Mouse (Mus musculus) embryonic facial prominence, embryonic 15.5 days (tissue): ENCODE data around the gene Heyl. TPM values are rescaled to one million over a fixed set of nuclear protein-coding genes. Genes with fewer than 3 reads are reported as not detected.
A peak's percentile ranks its signal among the peaks of the same experiment; 100 is the strongest.

Source experiments
- ATAC-seq: fragments of 200-750 bp; cut with Nextera tagmentation; 2 replicates; pipeline ENCODE4 v1.8.0; 2017; ENCODE audit warnings: low read depth, moderate TSS enrichment; ENCODE audit not compliant: insufficient number of reproducible peaks, low FRiP score, low TSS enrichment
- H3K27ac ChIP-seq: fragments of 300-500 bp; sonication (generic); replicated peaks from 2 replicates; pipeline ENCODE4 v1.5.1; 2015; ENCODE audit warnings: mild to moderate bottlenecking, inconsistent platforms
- H3K27me3 ChIP-seq: fragments of 300-500 bp; sonication (generic); 2 replicates; pipeline ENCODE4 v1.6.1; 2015; ENCODE audit warnings: inconsistent platforms
- H3K36me3 ChIP-seq: fragments of 300-500 bp; sonication (generic); 2 replicates; pipeline ENCODE4 v1.6.1; 2015; ENCODE audit warnings: mild to moderate bottlenecking, inconsistent platforms
- H3K4me1 ChIP-seq: fragments of 300-500 bp; sonication (generic); 2 replicates; pipeline ENCODE4 v1.6.1; 2015; ENCODE audit warnings: inconsistent platforms
- H3K4me2 ChIP-seq: fragments of 300-500 bp; sonication (generic); replicated peaks from 2 replicates; pipeline ENCODE4 v1.6.1; 2015; ENCODE audit warnings: mild to moderate bottlenecking, inconsistent platforms
- H3K4me3 ChIP-seq: fragments of 300-500 bp; sonication (generic); replicated peaks from 2 replicates; pipeline ENCODE4 v1.5.1; 2015; ENCODE audit warnings: mild to moderate bottlenecking, inconsistent platforms
- H3K9ac ChIP-seq: fragments of 300-500 bp; sonication (generic); 2 replicates; pipeline ENCODE4 v1.6.1; 2015; ENCODE audit warnings: inconsistent platforms
- H3K9me3 ChIP-seq: fragments of 300-500 bp; sonication (generic); replicated peaks from 2 replicates; pipeline ENCODE4 v1.6.1; 2016; ENCODE audit warnings: inconsistent platforms
- WGBS: fragments of 180-500 bp; shearing (Covaris S2); methylation state at CpG from one replicate; pipeline ENCODE4 v1.1.7; 2015; 5-methylcytosine and 5-hydroxymethylcytosine counted together
- polyA plus RNA-seq: library from polyadenylated mRNA; unstranded; fragments of >200 nt; fragmentation: Nextera tagmentation; extraction: Ambion mirVana; gene quantifications from 2 replicates; pipeline ENCODE4 v1.2.1, GENCODE M21; 2015

Heyl gene
- polyA plus RNA-seq, 1 experiment from 2014 or later, result 15.6 TPM

GRCm38 (mm10) chr4:123212330-123212729 is 21.0 kb upstream of the Heyl start:
- WGBS, result 43% methylated on average over 2 of the region's 2 CpGs
- H3K4me3 ChIP-seq, result no peak overlapping the region
- no peaks in the 10 kb centered on the region; the same call in 1 of the 2 replicates for H3K27me3 ChIP-seq
- H3K4me2 ChIP-seq, result no peak overlapping the region
- no peak overlapping the region for H3K27ac ChIP-seq
- H3K36me3 ChIP-seq, result no peaks in the 10 kb centered on the region
- H3K4me1 ChIP-seq, result no peaks in the 10 kb centered on the region
- no peaks in the 10 kb centered on the region for H3K9me3 ChIP-seq
- H3K9ac ChIP-seq, result no peak overlapping the region
- no peak for ATAC-seq

GRCm38 (mm10) chr4:123213975-123214374 is 19.4 kb upstream of the Heyl start:
- Histone ChIP-seq H3K4me3 (no peak overlapping the region), H3K27me3 (no peaks in the 10 kb centered on the region), H3K36me3 (no peaks in the 10 kb centered on the region), H3K9ac (no peak overlapping the region), H3K9me3 (no peaks in the 10 kb centered on the region), H3K4me1 (no peaks in the 10 kb centered on the region), H3K27ac (no peak overlapping the region), H3K4me2 (no peak overlapping the region)
- whole genome bisulfite sequencing, result 89% methylated on average over 9 of the region's 9 CpGs
- ATAC-seq, result no peak

GRCm38 (mm10) chr4:123215367-123215766 is 18.0 kb upstream of the Heyl start:
- Histone ChIP-seq H3K27me3 (no peaks in the 10 kb centered on the region), H3K4me2 (no peak overlapping the region), H3K9ac (no peak overlapping the region), H3K9me3 (no peaks in the 10 kb centered on the region), H3K4me3 (no peak overlapping the region), H3K36me3 (no peaks in the 10 kb centered on the region), H3K4me1 (no peaks in the 10 kb centered on the region), H3K27ac (no peak overlapping the region)
- ATAC-seq, result no peak
- 65% methylated on average over 1 of the region's 1 CpGs for WGBS

GRCm38 (mm10) chr4:123216782-123217181 is 16.6 kb upstream of the Heyl start:
- no peaks in the 10 kb centered on the region for H3K4me1 ChIP-seq
- ATAC-seq, result no peak
- no peak overlapping the region for H3K4me2 ChIP-seq
- H3K4me3 ChIP-seq, result no peak overlapping the region
- no peak overlapping the region for H3K27ac ChIP-seq
- H3K36me3 ChIP-seq, result no peaks in the 10 kb centered on the region
- H3K27me3 ChIP-seq, result no peaks in the 10 kb centered on the region
- 18% methylated on average over 1 of the region's 1 CpGs for WGBS
- H3K9me3 ChIP-seq, result no peaks in the 10 kb centered on the region
- no peak overlapping the region for H3K9ac ChIP-seq

GRCm38 (mm10) chr4:123219720-123220357 is 13.5 kb upstream of the Heyl start:
- no peaks in the 10 kb centered on the region for H3K27me3 ChIP-seq
- ATAC-seq, result no peak
- no peaks in the 10 kb centered on the region for H3K36me3 ChIP-seq
- no peak overlapping the region for H3K4me3 ChIP-seq
- H3K9me3 ChIP-seq, result no peaks in the 10 kb centered on the region
- no peak overlapping the region for H3K9ac ChIP-seq
- H3K4me2 ChIP-seq, result no peak overlapping the region
- no peaks in the 10 kb centered on the region for H3K4me1 ChIP-seq
- 66% methylated on average over 15 of the region's 15 CpGs for WGBS
- no peak overlapping the region for H3K27ac ChIP-seq

GRCm38 (mm10) chr4:123220637-123221036 is 12.7 kb upstream of the Heyl start:
- Histone ChIP-seq H3K4me3 (no peak overlapping the region), H3K27me3 (no peaks in the 10 kb centered on the region), H3K4me1 (no peaks in the 10 kb centered on the region), H3K4me2 (no peak overlapping the region), H3K27ac (no peak overlapping the region), H3K9me3 (no peaks in the 10 kb centered on the region), H3K9ac (no peak overlapping the region), H3K36me3 (no peaks in the 10 kb centered on the region)
- 74% methylated on average over 4 of the region's 4 CpGs for WGBS
- ATAC-seq, result no peak

- H3K27me3 ChIP-seq, result no peaks in the 10 kb centered on the region
- H3K9me3 ChIP-seq, result no peaks in the 10 kb centered on the region
- WGBS, result 57% methylated on average over 3 of the region's 3 CpGs
- no peak for ATAC-seq
- H3K27ac ChIP-seq, result no peak overlapping the region
- H3K9ac ChIP-seq, result no peak overlapping the region
- no peak overlapping the region for H3K4me3 ChIP-seq
- H3K4me1 ChIP-seq, result peaks cover 25% of the 10 kb centered on the region
- no peak overlapping the region for H3K4me2 ChIP-seq
- no peaks in the 10 kb centered on the region for H3K36me3 ChIP-seq
Observed at GRCm38 (mm10) chr4:123223309-123223708, 10.0 kb upstream of the Heyl start.

- H3K4me3 ChIP-seq, result no peak overlapping the region
- 0 out of 2 replicates have a peak overlapping the region, but pooled peaks have one; percentile 22 for H3K27ac ChIP-seq
- H3K9me3 ChIP-seq, result no peaks in the 10 kb centered on the region
- no peak overlapping the region for H3K4me2 ChIP-seq
- peak; percentile 47; the same call in 1 of the 2 replicates for ATAC-seq
- peaks cover 37% of the 10 kb centered on the region for H3K4me1 ChIP-seq
- no peaks in the 10 kb centered on the region for H3K36me3 ChIP-seq
- no peaks in the 10 kb centered on the region for H3K27me3 ChIP-seq
- WGBS, result 55% methylated on average over 10 of the region's 10 CpGs
- no peak overlapping the region for H3K9ac ChIP-seq
Observed at GRCm38 (mm10) chr4:123225718-123226403, 7.5 kb upstream of the Heyl start.

- Histone ChIP-seq H3K27ac (peak overlapping the region; percentile 51), H3K4me3 (no peak overlapping the region), H3K4me2 (no peak overlapping the region), H3K9ac (no peak overlapping the region), H3K9me3 (no peaks in the 10 kb centered on the region), H3K27me3 (peaks cover 12% of the 10 kb centered on the region; the same call in 1 of the 2 replicates), H3K36me3 (no peaks in the 10 kb centered on the region), H3K4me1 (peaks cover 37% of the 10 kb centered on the region)
- 34% methylated on average over 4 of the region's 4 CpGs for WGBS
- ATAC-seq, result peak; percentile 67
Observed at GRCm38 (mm10) chr4:123227707-123228106, 5.6 kb upstream of the Heyl start.

- no peaks in the 10 kb centered on the region for H3K36me3 ChIP-seq
- peaks cover 38% of the 10 kb centered on the region for H3K4me1 ChIP-seq
- no peak overlapping the region for H3K9ac ChIP-seq
- H3K4me2 ChIP-seq, result no peak overlapping the region
- no peak overlapping the region for H3K27ac ChIP-seq
- no peak overlapping the region for H3K4me3 ChIP-seq
- H3K9me3 ChIP-seq, result no peaks in the 10 kb centered on the region
- peak; percentile 66 for ATAC-seq
- H3K27me3 ChIP-seq, result peaks cover 16% of the 10 kb centered on the region
- WGBS, result 15% methylated on average over 2 of the region's 2 CpGs
Observed at GRCm38 (mm10) chr4:123228270-123228669, 5.1 kb upstream of the Heyl start.

GRCm38 (mm10) chr4:123229166-123229565 is 4.2 kb upstream of the Heyl start:
- WGBS, result 58% methylated on average over 11 of the region's 11 CpGs

More at GRCm38 (mm10) chr4:123229166-123229565, 4.2 kb upstream of the Heyl start:
- Histone ChIP-seq H3K9me3 (no peaks in the 10 kb centered on the region), H3K27me3 (peaks cover 23% of the 10 kb centered on the region), H3K9ac (no peak overlapping the region), H3K36me3 (no peaks in the 10 kb centered on the region), H3K27ac (no peak overlapping the region; the same call in 1 of the 2 replicates), H3K4me3 (no peak overlapping the region), H3K4me2 (no peak overlapping the region), H3K4me1 (peaks cover 46% of the 10 kb centered on the region)
- ATAC-seq, result no peak
